Mouse (Mus musculus): ENCODE measurements around the gene Uroc1.

Uroc1 gene

GRCm38 (mm10) chr6:90332561-90333425, at the start of gene Uroc1:
Gene Uroc1 (plus strand): TSS chr6:90333284.
- peak; percentile 60 for DNase-seq

- DNase-seq: no peak
These were observed 44.8 kb upstream of the Uroc1 start for GRCm38 (mm10) chr6:90288265-90288664.

- no peak for DNase-seq
These were observed 32.2 kb upstream of the Uroc1 start, which contains the start of gene BC048671 for GRCm38 (mm10) chr6:90300919-90301318. Gene BC048671 (plus strand): TSS chr6:90301219.

- no peak for DNase-seq
These were observed 26.6 kb upstream of the Uroc1 start for GRCm38 (mm10) chr6:90306315-90306975.

GRCm38 (mm10) chr6:90308839-90309778, 24.0 kb upstream of the Uroc1 start:
- DNase-seq: no peak

GRCm38 (mm10) chr6:90315961-90316360, 17.1 kb upstream of the Uroc1 start:
- DNase-seq: no peak

- DNase-seq: no peak
These were observed 15.4 kb upstream of the Uroc1 start for GRCm38 (mm10) chr6:90317510-90318258.

- DNase-seq: no peak
These were observed 14.1 kb upstream of the Uroc1 start for GRCm38 (mm10) chr6:90319019-90319418.

- DNase-seq: no peak
These were observed 13.5 kb upstream of the Uroc1 start for GRCm38 (mm10) chr6:90319475-90320191.

GRCm38 (mm10) chr6:90320429-90320828, 12.7 kb upstream of the Uroc1 start:
- peak; percentile 56 for DNase-seq

- no peak for DNase-seq
These were observed 11.3 kb upstream of the Uroc1 start for GRCm38 (mm10) chr6:90321811-90322210.

- DNase-seq: no peak
These were observed 9.1 kb upstream of the Uroc1 start for GRCm38 (mm10) chr6:90324026-90324425.

- DNase-seq: no peak
These were observed 8.6 kb upstream of the Uroc1 start for GRCm38 (mm10) chr6:90324463-90324862.

- DNase-seq: peak; percentile 46
These were observed 8.1 kb upstream of the Uroc1 start, which contains the start of gene Chst13 for GRCm38 (mm10) chr6:90324991-90325390. Gene Chst13 (minus strand): TSS chr6:90325185.

- no peak for DNase-seq
These were observed 5.4 kb upstream of the Uroc1 start for GRCm38 (mm10) chr6:90327670-90328069.

- no peak for DNase-seq
These were observed 3.1 kb upstream of the Uroc1 start for GRCm38 (mm10) chr6:90329953-90330352.

GRCm38 (mm10) chr6:90334244-90334643, 1.2 kb downstream of the Uroc1 start:
- no peak for DNase-seq

- no peak for DNase-seq
These were observed 9.3 kb downstream of the Uroc1 start for GRCm38 (mm10) chr6:90342343-90342742.

GRCm38 (mm10) chr6:90347183-90347582, 14.1 kb downstream of the Uroc1 start:
- DNase-seq: no peak

GRCm38 (mm10) chr6:90348500-90348899, 15.4 kb downstream of the Uroc1 start:
- DNase-seq: no peak

GRCm38 (mm10) chr6:90350011-90350410, 16.9 kb downstream of the Uroc1 start:
- DNase-seq: no peak
